Mouse (Mus musculus) layer of hippocampus, adult 2 months (tissue): ENCODE data around the gene Patj. TPM values are rescaled to one million over a fixed set of nuclear protein-coding genes. Genes with fewer than 3 reads are reported as not detected.
"Not testable (repeated sequence)": the region's sequence is repeated elsewhere in the genome, so short reads cannot be mapped to it uniquely, and the experiment has no call there.

ENCODE experiments used
- DNase-seq, 2 experiments: peaks; one replicate each; pipeline ENCODE4 v3.0.0; 2022; ENCODE audit warnings: low spot score in 2 of 2
- H3K27ac ChIP-seq: fragments of 200-600 bp; 2 replicates; pipeline ENCODE4 v1.8.1; 2022
- H3K4me3 ChIP-seq: fragments of 200-600 bp; 2 replicates; pipeline ENCODE4 v1.8.1; 2022; ENCODE audit warnings: mild to moderate bottlenecking
- CTCF ChIP-seq: fragments of 200-600 bp; conservative IDR thresholded peaks from 2 replicates; pipeline ENCODE4 v1.8.1; 2022; ENCODE audit warnings: antibody characterized with exemption, mild to moderate bottlenecking, moderate library complexity
- total RNA-seq, 2 experiments: library from RNA; stranded (reverse); gene quantifications; 2 replicates each; pipeline ENCODE4 v1.2.3; 2021

The Patj gene
- total RNA-seq, 2 experiments from 2014 or later: 6.7 to 8.0 TPM

DNA sequence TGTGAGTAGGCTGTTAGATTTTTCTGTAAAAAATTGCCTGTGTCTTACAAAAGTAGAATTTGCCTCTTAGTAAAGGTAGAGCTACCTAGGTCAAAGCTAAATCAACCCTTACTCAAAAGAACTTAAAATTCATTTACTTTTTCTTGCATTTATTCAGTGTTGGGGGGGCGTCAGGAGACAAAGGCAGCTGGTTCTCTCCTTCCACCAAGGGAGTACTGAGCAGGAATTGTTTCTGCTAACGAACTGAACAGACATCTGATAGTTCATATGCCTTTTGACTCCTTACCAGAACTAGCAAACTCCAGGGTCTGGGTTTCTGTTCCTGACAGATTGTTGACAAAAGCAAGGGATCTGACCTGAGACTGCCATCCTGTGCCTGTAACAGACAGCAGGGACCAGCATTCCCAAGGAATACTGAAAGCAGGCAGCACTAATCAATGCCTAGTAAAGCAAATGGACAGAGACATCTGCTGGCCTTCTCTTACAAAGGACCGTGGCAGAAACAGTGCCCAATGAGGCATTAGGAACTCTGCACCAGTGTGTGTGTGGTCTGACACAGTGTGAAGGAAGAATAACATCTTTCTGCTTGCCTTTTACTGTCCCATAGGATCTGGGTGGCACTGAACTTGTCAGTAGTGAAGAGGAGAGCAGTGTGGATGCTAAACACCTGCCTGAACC, 227.6 kb downstream of the Patj start:
- no peak for DNase-seq
- Histone ChIP-seq H3K27ac (peak overlapping the region; percentile 23; the same call in 1 of the 2 replicates), H3K4me3 (no peak overlapping the region)
- TF ChIP-seq CTCF: peak; percentile 17

GRCm38 (mm10) chr4:98628286-98628685, 232.7 kb downstream of the Patj start:
- Histone ChIP-seq H3K27ac (no peak overlapping the region), H3K4me3 (no peak overlapping the region)
- TF ChIP-seq CTCF: no peak
- no peak for DNase-seq

DNA sequence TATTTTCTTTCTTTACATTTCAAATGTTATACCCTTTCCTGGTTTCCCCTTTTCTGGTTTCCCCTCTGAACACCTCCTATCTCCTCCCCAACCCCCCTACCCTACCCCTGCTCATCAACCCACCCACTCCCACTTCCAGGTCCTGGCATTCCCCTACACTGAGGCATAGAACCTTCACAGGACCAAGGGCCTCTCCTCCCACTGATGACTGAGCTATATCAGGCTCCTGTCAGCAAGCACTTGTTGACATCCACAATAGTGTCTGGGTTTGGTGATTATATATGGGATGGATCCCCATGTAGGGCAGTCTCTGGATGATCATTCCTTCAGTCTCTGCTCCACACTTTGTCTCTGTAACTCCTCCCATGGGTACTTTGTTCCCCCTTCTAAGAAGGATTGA, 233.6 kb downstream of the Patj start:
- not testable (repeated sequence) for DNase-seq, H3K27ac ChIP-seq, H3K4me3 ChIP-seq

GRCm38 (mm10) chr4:98635140-98635837, 239.7 kb downstream of the Patj start:
- no peak for TF ChIP-seq CTCF
- Histone ChIP-seq H3K27ac (peak overlapping the region; percentile 41; the same call in 1 of the 2 replicates), H3K4me3 (no peak overlapping the region)
- DNase-seq: peak in 1 of 2 experiments; percentile 12

DNA sequence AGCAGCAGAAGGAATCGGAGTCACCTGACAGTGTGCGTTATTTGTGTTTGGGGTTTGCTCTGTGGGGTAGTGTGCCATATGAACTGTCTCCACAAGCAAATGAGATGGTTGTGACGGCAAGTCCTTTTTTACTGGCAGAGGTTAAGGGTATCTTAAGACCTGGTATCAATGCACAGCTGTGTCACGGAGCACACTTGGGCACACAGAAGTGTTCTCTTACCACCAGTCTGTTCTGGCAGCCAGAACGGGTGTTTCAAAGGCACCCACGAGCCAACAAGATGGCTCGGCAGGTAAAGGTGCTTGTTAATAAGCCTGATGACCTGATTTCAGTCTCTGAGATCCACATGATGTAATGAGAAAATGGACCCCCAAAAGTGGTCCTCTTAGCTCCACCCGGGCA, 243.1 kb downstream of the Patj start:
- TF ChIP-seq CTCF: no peak
- H3K27ac ChIP-seq: no peak overlapping the region
- DNase-seq: no peak
- H3K4me3 ChIP-seq: no peak overlapping the region

DNA sequence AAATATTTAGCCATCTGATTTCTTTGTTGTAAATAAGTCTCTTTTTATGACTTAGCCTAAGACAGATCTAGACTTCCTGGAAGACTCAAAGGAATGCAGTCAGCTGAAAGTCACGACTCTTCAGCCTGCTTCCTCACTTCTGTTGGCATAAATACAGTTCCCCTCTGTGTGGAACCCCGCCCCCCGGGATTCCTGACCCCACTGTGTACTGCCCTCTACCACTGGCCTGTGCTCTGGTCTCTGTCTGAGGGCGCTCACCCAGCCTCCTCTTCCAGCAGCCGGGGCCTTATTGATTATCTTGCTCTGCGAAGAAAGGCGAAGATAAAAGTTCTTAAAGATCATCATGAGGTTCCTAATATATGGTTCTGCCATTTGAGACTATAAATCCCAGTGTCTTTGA, 258.1 kb downstream of the Patj start:
- TF ChIP-seq CTCF: no peak

DNA sequence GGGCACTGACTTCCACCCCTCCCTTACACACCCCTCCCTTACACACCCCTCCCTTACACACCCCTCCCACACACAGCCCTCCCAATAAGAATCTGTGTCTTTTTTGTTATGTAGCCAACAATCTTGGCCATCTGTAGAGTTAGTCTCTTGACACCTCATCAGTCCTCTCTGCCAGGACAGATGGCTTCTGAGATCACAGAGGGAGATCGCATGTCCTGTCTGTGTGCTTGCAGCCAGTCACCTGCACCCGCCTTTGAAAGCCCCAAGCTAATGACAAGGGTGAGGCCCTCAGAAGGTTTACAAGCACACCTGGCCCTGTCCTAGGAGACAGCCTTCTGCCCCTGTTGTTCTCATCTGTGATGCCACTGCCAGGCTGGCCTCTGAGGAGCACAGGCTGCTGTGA, 258.8 kb downstream of the Patj start:
- H3K27ac ChIP-seq: no peak overlapping the region
- DNase-seq: no peak

More for the DNA sequence above, 258.1 kb downstream of the Patj start:
- no peak for DNase-seq
- H3K27ac ChIP-seq: no peak overlapping the region
- H3K4me3 ChIP-seq: no peak overlapping the region

DNA sequence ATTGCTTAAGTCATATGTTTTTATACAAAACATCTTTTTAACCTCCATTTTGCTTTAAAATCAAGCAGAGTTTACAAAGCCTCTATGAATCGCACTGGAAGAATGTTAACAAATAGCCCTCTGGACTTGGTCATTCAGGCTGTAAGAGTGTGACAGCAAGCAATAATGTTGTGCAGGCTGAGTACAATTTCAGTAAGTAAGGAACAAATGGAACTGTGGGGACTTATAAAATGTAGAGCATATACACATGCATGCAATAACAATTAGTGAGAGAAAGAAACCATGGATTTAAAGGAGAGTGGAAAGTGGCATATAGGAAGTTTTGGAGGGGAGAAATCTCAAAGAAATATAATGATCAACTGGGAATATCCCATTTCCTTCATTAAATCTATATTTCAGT, 261.2 kb downstream of the Patj start:
- no peak for DNase-seq

More for the DNA sequence above, 258.8 kb downstream of the Patj start:
- H3K4me3 ChIP-seq: no peak overlapping the region
- TF ChIP-seq CTCF: no peak

GRCm38 (mm10) chr4:98659032-98659431, 263.4 kb downstream of the Patj start:
- no peak for DNase-seq
- H3K27ac ChIP-seq: no peak overlapping the region
- H3K4me3 ChIP-seq: no peak overlapping the region
- no peak for TF ChIP-seq CTCF

More for the DNA sequence above, 261.2 kb downstream of the Patj start:
- Histone ChIP-seq H3K27ac (no peak overlapping the region), H3K4me3 (no peak overlapping the region)
- TF ChIP-seq CTCF: no peak

- Histone ChIP-seq H3K27ac (no peak overlapping the region), H3K4me3 (no peak overlapping the region)
- no peak for DNase-seq
- no peak for TF ChIP-seq CTCF
Measured at GRCm38 (mm10) chr4:98660534-98660933, 264.9 kb downstream of the Patj start.

- DNase-seq: no peak
- Histone ChIP-seq H3K4me3 (no peak overlapping the region), H3K27ac (no peak overlapping the region)
- TF ChIP-seq CTCF: no peak
Measured at GRCm38 (mm10) chr4:98665884-98666283, 270.3 kb downstream of the Patj start.

- no peak overlapping the region for H3K27ac ChIP-seq
- no peak overlapping the region for H3K4me3 ChIP-seq
- no peak for TF ChIP-seq CTCF
- DNase-seq: no peak
Measured at GRCm38 (mm10) chr4:98666451-98666850, 270.9 kb downstream of the Patj start.

- Histone ChIP-seq H3K4me3 (no peak overlapping the region), H3K27ac (no peak overlapping the region)
- no peak for TF ChIP-seq CTCF
- DNase-seq: no peak
Measured at GRCm38 (mm10) chr4:98667009-98667408, 271.4 kb downstream of the Patj start.

DNA sequence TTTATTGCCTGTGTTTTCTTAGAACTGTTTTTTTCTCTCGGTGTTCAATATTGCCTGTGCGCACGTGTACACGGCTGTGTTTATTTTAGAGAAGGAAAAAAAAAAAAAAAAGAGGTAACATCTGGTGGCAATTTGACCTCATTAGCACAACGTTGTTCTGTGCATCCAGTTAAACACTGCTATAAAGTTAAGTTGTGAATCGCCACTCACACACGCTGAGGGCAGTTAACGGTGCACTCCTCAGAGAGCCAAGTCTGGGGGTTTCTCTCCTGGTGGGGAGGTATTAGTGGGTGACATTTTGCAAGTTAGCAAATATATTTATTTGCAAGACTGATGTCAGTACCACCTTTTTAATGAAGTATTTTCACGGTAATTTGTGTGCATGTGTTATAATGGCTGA, 281.9 kb downstream of the Patj start:
- no peak for TF ChIP-seq CTCF
- Histone ChIP-seq H3K4me3 (no peak overlapping the region), H3K27ac (no peak overlapping the region)
- DNase-seq: no peak
